Mouse (Mus musculus): ENCODE results near the gene Ak2. TPM values are rescaled to one million over a fixed set of nuclear protein-coding genes. Genes with fewer than 3 reads are reported as not detected.
A peak's percentile ranks its signal among the peaks of the same experiment; 100 is the strongest.

Ak2 gene
- total RNA-seq, 2 experiments from 2014 or later = 33.5 to 33.8 TPM

DNA sequence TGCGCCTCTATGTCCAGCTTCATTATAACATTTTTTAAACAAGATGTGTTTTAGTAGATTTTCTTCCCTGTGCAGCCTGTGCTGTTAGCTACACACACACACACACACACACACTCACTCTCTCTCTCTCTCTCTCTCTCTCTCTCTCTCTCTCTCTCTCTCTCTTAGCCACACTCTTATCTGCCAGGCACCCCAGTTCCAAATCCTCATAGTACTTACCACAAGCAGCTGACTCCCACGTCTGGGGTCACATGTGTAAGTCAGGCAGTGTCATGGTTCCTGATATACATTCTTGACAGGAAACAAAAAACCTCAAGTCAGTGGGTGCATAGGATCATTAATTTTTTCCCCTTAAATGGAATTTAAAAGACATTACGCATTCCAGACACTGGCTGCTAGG is 16.9 kb downstream of the Ak2 start:
- intact Hi-C loops (cut with DNase I) = no loop called here
- no peak for DNase-seq

DNA sequence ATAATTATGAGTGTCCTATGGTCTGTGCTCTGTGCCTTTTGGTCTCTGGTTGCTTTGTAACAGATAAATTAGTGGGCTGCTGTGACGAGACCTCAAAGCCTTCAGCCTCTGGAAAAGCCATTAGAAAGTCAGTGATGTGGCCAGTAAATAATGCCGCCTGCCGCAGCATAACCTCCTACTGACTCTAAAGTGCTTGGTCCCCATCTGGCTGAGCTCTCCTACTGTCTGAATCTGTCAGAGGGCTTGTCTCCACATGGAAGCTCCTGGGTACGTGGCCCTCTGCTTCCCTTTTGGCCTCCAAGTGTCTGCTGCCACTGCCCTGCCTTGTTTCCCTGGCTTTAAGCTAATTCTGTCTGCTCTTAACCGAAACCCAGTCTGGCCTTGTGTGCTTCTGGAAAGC is 17.8 kb downstream of the Ak2 start:
- intact Hi-C loops (cut with DNase I) = no loop called here
- DNase-seq = no peak

DNA sequence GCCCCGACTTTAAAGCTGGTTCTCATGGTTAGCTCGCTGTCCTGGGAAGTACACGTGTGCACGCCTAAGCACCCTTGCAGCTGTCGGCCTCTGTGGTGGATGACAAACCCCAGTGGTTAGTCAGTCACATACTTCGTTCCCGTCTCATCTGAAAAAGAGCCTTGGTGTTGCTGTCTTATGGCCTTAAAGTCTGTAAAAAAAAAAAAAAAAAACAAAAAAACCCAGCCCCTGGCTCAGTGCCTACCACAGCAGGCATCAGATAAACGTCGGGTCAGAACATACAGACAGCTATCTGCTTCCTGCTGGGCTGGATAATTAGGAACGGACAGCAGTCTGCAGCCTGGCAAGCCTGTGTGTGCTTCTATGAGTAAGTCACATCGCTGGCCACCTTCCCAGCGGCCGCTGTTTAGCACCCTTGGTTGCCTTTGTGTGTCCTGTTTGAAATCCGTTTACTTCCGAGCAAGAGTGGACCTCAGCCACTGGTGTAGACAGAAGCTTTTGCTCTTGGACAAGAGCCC is 19.9 kb downstream of the Ak2 start:
- peak; percentile 90 for DNase-seq
- intact Hi-C loops (cut with DNase I) = no loop called here

DNA sequence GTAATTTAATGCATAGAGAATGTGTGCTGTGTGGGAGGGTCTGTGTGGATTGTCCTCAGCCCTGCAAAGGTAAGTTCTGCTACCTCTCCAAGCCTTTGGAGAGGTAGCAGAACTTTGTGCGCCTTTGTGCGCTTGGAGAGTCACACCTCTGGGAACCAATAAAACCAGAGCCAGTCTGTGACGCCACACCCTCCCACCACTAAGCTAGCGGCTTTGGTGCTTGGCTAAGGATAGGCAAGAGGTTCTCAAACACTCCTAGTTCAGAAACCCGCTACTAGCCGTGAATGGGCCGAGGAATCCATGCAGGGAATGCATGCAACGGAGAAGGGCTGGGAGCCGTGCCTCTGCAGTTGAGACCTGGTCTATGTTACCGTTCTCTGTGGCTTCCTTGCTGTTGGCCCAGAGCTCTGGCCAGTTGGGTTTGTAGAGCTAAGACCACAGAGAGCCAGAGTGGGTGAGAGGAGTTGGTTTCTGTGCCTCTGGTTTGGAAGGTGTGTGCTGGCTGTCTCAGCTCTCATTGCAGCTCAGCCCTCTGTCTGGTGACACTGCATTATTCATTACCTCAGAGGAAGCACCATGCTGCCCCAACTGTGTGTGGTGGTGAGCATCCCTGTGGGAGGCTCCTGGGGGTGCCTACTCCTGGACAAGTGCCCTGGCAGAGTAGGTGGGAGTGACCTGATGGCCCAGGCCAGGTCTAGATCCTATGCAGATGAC is 21.6 kb downstream of the Ak2 start:
- intact Hi-C loops (cut with DNase I) = no loop called here
- DNase-seq = no peak

DNA sequence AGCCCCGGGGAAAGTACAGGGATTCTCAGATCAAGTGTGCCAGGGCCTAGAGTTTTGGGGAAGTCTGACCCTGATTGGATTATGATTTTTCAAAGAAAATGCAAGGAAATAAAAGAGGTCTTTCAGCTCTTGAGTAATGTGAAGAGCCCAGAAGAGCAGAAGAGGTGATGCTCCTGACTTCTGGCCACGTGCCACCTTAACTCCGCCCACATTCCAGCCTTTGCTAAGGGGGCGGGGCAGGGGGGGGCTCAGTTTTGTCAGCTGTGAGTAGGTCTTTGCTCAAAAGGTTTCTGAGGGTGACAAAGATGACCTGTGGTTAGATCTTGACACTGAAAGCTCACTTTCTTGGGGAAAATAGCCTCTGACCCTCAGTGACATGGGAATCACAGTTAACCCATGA is 24.6 kb downstream of the Ak2 start:
- intact Hi-C loops (cut with DNase I) = no loop called here
- DNase-seq = no peak

DNA sequence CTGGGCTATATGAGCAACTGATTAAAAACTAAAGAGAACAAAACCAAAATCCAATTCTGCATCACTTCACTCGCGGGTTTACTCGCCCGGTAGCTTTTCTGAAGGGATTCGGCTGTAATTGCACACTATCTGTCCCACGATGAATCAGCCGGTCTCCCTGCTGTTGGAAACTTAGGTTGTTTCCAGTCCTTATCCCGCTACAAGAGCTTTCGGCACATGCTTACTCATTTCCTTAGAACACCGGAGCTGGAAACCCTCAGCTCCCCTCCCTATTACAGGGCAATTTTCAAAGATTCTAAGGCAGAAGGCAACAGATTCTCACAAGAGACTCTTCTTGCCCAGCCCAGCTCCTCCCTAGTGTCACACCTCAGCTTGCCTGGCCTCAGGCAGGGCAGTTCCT is 25.4 kb downstream of the Ak2 start:
- intact Hi-C loops (cut with DNase I) = no loop called here

DNA sequence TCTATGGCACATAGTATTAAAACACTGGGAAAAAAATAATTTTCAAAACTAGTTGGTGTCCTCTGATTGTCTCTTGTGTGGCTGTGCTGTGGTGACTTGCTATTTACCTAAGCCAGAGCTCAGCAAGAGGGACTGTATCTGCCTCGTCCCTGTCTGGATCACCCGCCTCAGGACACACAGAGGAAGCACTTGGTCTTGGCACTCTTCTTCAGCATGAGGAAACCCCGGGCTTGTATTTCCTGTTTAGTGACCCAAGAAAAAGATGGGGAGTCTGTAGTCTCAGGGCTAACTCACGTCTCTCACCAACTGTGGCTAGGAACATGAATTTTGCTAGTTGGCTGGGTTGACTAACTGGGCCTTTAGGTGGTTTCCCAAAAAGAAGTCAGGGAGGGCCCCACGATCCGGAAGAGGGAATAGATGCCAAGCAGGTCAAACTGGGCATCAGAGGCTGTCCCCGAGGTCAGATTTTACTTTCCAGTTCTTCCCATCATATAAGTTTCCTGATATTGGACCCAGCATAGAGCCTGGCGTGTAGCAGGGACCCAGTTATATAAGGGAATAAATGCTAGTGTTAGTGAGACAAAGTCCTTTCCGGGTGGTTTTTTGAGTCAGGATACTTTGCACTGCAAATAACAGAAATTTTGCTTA is 27.2 kb downstream of the Ak2 start:
- no peak for DNase-seq
- intact Hi-C loops (cut with DNase I) = no loop called here

More for the DNA sequence above, 25.4 kb downstream of the Ak2 start:
- no peak for DNase-seq

DNA sequence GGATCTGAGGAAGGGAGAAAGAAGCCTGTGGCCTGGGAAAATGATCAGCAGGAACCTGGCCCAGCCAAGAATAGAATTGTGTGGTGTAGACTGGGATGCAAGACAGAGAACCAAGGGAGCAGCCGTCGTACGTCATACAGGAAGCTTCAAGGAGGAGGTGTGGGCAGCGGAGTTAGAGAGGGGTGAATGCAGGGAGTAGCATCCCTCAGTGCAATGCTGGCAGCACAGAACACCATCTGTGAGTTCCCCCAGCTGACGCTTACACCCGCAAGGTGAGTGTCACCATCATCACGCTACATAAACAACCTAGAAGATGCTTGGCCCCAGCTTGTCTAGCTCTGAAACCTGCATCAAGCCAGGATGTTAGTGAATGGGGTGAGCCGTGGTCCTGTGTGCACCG is 28.0 kb downstream of the Ak2 start:
- intact Hi-C loops (cut with DNase I) = no loop called here
- DNase-seq = peak; percentile 35

DNA sequence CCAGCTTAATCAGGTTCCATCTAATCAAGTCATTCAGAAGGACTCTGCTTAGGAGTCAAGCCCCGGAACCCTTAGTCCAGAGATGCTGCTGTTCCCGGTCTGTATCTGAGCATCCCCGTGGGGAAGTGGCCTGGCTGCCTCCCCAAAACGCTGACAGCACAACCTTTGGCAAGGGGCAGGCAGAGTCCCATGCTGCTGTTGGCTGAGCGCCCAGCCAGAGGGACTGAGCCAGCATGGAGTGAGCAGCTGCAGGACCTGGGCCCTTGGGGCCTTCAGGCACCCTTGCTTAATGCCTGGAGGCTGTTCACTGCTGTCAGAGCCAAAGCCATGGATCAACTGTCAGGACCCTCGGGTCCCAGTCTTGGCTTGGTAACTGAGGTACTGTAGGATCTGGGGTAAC is 28.7 kb downstream of the Ak2 start:
- DNase-seq = peak; percentile 97
- intact Hi-C loops (cut with DNase I) = no loop called here

DNA sequence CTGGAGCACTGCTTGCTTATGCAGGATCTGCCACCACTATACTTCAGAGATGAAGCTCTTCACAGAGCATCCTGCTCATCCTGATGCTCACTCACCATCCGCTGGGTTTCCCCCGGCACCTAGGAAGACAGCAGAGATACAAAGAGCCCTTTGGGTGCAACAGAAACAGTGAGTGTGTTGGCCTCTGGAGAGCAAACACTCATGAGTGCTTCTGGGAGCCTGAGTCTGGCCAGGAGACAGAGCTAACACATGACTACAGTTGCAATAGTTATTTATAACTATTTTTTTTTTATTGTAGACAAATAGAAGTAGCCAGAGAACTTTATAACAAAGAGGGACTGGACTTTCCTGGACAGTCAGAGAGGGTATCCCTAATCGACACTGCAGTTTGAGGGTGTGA is 29.7 kb downstream of the Ak2 start:
- intact Hi-C loops (cut with DNase I) = no loop called here
- no peak for DNase-seq

DNA sequence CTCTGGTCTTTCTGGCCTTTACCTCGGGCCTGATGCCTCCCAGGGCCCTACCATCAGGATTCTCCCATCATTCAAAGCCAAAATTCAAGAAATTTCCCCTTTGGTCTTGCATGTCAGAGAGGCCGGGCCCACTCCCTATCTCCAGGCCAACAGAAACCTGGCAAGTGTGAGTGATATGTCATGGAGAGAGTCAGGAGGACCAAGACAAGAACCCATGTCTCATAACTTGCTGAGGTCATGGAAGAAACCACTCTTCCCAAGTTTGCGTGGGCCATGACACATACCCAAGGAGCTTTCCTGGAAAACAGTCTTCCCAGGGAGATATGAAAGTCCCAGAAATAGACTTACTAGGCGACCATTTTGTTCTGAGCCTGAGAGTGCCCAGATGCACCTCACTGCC is 30.1 kb downstream of the Ak2 start:
- DNase-seq = no peak
- intact Hi-C loops (cut with DNase I) = no loop called here

DNA sequence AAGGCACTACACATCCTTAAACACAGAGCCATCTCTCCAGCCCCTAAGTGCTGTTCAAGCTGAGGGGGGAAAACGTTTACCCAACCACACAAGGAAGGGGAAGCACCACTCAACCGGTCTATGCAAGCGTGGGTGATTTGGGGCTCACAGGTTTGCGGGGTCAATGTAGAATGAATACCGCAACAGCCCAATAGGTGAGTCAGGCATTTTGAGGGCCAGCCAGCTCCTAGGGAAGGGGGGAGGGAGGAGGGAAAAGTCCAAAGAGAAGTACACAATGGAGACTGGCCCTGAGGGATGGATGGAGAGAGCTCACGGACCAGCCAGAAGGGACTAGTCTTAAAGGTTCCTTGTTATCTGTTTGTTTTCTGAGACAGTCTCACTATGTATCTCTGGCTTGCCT is 32.1 kb downstream of the Ak2 start:
- no peak for DNase-seq
- intact Hi-C loops (cut with DNase I) = no loop called here

DNA sequence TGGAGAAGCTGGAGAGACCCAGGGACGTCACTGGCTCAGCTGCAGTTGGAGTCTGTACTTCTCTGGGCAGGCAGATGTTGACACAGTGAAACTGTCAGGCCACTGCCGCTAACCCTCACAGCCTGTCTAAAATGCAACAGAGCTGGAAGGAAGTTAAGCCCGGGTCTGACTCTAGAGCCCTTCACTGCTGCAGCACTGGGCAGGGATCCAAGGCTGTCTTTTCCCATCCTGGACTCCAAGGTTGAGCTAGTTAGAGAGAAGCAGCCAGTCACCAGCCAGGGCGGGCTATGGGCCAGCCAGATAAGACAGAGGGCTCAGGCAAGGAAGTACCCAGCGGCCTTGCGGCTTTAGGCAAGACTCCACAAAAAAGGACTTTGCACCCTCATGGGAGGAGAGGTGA is 33.0 kb downstream of the Ak2 start:
- DNase-seq = peak; percentile 86
- intact Hi-C loops (cut with DNase I) = no loop called here

DNA sequence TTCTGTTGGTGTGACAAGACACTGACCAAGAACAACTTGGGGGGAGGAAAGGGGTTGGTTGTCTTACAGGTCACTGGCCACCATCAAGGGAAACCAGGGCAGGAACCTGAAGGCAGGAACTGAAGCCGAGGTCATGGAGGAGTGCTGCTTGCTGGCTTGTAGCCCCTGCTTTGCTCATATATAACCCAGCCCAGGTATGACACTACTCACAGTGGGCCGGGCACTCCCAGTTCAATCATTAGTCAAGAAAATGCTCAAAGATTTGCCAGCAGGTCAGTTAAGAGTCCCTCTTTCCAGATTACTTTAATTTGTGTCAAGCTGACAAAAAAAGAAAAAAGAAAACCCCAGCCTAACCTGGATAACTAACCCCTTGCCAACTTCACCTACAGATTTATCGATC is 33.9 kb downstream of the Ak2 start:
- intact Hi-C loops (cut with DNase I) = no loop called here
- DNase-seq = no peak

DNA sequence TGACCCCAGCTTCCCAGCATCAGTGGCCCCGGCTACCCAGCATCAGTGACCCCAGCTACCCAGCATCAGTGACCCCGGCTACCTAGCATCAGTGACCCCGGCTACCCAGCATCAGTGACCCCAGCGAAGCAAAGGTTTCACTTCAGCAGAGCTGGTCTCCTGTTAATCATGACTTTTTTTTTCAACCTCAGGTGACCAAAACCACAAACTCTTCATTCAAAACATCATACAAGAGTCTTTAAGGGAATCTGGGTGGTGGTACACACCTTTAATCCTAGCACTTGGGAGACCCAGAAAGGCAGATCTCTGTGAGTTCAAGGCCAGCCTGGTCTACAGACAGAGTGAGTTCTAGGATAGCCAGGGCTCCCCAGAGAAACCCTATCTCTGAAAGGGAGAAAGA is 39.0 kb downstream of the Ak2 start:
- intact Hi-C loops (cut with DNase I) = no loop called here
- DNase-seq = no peak

DNA sequence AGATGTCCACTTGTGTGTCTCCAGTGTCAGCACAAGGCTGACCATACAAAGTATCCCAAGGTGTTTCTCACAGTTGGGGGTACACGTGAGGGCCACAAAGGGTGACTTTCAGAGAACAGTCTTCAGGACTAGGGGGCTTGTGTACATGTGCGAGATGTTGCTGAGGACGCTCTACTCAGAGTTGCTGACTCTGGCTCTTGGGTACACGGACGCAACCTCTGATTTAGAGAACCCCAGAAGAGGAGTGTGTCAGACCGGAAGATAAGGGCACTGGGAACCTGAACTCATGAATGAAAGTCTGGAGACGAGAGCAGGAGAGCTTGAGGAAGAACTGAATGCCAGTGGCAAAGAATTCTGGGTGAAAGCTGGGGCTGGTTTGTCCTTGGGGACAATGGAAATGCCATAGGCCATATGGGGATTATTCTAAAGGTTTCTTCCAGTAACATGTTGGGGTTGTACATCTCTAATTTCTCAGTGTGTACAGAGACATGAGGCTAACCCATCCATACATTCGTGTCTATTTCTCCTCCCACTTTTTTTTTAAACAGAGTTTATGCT is 39.7 kb downstream of the Ak2 start:
- no peak for DNase-seq
- intact Hi-C loops (cut with DNase I) = no loop called here

DNA sequence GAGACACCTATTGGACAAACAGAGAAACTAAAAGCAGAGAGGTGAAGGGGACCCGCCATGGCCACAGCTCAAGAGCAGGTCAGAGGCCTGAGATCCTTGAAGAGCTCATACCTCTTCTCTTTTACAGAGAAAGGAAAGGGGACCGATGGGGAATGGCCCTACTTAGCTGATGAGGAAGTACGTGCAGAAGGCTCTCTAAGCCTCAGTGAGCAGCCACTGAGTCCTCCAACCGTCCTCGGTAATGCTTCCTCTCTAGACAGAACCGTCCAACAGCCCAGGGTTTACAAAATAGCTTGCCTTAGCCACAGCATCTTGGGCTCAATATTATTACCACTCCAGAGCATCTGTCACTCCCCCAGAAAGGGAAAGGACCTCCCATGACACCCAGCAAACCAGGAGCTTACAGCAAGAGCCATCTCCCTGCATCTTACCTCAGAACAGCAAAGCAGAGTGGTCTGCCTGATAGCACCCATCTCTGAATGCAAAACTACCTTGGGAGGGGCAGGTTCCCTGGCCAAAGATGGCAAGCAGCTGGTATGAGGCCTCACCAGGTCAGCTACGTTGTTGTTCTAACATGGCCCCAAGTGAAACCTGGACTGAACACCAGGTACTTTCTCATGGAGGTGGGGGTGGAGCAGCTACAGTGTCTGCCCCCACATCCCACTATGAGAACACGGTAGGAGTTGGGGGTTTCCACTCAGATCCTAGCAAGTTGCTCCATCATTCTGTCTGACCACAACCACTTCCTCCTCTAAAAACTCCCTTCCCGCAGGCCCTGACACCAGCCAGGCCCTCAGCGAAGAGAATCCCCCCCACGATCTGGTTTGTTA is 40.6 kb downstream of the Ak2 start:
- intact Hi-C loops (cut with DNase I) = no loop called here
- no peak for DNase-seq

DNA sequence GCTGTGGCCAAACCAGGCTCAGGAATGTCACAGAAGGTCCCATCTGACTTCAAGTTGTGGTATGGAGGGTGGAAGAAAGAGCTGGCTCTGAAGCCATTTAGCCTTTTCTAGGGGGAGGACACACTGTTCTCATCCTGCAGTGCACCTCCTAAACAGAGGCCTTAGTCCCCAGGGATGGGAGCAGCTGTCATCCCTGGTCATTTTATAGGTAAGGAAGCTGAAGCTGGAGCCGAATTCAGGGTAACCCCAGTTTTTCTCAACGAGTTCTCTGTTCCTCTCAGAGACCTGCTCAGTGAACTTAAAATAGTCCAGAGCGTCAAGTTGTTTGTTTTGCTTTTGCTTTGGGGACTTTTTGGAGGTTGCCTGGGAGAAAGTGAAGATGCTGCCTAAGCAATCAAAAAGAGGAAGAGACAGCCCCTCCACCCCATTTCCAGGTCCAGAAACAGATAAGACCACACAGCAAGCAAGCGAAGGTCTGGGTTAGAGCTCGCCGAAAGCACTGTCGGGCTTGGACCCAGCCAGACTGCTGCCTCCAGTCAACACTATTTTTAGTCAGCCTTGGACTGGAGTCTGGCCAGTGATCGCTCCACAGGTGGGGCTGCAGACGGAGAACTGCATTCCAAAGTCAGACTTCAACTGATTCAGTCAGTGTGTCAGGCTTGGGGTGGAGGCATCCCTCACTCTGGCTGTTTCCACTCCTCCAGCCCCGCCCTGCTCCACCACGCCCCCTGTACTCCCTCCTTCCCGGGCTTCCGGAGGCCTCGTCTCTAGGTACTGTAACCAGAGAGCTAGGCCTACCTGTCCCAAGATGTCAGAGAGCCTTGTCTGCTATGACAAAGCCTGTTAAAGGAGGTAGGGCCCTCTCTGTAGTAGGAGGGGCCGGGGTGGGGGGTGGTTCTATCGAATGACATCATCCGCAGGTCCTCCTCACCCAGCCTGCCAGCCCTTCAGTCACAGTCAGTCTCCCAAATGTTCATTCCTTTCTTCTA is 41.5 kb downstream of the Ak2 start:
- peak; percentile 34 for DNase-seq
- intact Hi-C loops (cut with DNase I) = no loop called here

DNA sequence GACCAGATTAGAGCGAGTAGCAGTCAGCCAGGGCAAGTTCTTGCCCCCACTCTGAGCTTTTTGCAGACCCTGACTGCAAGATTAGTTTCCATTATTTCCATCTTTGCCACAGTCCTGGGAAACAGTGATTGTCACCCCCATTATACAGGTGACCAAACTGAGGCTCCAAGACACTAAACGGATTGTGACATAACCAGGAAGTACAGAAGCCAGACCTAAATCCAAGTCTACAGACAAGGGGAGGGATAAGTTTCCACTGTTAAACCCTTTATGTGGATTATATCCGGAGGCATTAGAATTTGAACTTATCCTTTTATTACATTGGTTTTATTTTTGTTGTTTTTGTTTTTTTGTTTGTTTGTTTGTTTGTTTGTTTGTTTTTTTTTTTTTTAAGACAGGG is 42.5 kb downstream of the Ak2 start:
- no peak for DNase-seq
- intact Hi-C loops (cut with DNase I) = no loop called here

Measured in left cerebral cortex, postnatal 4 days (tissue).